Mouse (Mus musculus) testis, postnatal 10 days (tissue): ENCODE measurements around the gene Tifab.
"Not testable (repeated sequence)": the region's sequence is repeated elsewhere in the genome, so short reads cannot be mapped to it uniquely, and the experiment has no call there.

Experiments used
- DNase-seq: peaks from one replicate; pipeline ENCODE4 v3.0.0; 2021; ENCODE audit warnings: low spot score

The Tifab gene

DNA sequence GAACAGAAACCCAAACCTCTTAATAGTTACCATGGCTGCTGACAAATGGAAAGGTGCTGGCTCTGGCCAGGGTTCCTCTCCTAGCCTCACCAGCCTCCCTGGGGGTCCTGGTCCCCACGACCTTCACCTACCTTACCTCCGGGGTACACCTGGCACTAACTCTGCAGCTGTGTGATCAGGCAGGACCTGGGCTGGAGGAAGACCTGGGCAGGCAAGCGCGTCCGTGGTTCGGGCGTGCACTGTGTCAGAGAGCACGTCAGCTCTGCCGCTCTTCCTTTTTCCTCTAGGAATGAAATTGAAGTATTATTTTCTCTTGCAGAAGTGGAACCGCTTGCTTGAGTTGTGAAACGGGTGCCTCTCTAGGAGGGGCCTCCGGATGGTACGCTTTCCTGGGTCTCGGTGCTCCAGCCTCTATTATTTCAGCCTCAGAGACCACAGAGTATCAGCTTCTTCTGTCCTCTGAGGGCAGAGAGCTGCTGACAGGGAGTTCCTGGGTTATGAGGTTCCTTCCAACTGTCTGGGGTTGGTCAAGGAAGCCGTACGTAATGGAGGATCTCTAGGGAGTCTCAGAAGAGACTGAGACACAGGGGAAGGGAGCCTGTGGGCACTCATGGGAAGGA lies at the start of gene Tifab:
Gene Tifab (minus strand): TSS at position 470 of the 620 bp plus-strand sequence.
- DNase-seq = no peak

DNA sequence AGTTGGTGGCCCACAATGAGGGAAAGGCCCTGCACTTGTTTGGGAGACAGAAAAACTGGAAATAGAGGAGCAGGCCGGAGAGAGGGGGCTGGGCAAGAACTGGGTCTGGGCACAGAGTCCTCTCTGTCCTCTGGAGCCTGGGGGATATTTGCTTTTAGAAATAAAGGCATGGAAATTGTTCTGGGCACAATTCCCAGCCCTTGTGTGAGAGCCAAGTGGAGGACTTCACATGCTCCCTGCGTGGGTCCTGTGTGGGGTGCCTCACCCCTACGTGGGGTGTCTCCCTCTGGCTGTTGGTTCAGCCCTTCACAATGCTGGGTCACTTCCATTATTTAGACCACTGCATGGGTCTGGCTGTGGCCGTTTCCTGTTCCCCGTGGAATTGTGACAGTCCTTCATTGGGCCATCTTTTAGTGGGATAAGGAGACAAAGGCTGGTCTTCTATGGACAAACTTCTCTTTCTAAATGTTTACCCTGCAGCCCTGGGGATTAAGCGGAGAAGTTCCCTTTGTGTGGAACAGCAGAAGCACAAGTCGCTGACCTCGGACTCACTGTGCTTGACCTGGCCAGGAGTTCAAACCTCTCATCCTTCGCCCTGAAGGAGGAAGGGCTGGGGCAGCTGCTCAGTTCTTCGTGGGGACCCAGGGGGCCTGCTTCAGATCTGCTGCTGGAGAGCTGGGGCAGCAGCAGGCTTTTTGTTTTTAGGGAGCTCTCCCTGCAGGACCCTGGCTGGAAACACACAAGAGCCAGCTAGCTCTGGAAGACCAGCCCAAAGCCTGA lies 47.7 kb upstream of the Tifab start:
- DNase-seq = no peak

DNA sequence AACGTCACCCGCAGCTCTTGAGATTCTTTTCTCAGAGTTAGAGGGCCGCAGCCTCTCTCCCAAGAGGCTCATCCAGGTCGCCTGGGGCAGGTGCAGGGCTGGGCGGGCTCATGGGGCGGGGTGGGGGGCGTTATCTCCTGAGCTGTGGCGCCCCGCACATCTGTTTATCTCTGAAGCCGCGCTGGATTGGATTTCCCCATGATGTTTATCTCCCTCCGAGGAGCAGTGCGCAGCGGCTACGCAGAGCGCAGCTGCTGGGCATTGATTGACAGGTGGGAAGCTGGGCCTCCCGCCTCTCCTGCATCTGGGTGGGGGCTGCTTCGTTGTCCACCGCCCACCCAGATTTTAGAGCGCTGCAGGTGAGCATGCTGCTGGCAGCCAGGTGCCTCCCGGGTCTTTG lies 44.9 kb upstream of the Tifab start:
- DNase-seq = no peak

DNA sequence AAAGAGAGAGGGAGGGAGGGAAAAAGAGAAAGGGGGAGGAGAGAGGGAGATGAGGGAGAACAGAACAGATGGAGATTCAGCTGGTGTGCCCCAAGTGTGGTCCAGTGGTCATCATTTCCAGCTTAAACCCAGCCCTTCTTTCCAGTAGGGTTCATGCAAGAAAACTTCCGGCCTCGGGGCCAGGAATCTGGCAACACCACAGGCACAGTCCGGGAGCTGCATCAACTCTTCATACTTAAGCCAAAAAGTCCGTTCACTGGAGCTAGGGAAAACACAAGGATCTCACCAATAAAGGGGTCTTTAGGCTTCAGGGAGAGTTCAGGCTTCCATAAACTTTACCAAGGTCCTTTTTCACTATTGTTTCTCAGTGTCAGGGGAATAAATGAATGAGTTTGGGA lies 44.2 kb upstream of the Tifab start:
- DNase-seq = no peak

DNA sequence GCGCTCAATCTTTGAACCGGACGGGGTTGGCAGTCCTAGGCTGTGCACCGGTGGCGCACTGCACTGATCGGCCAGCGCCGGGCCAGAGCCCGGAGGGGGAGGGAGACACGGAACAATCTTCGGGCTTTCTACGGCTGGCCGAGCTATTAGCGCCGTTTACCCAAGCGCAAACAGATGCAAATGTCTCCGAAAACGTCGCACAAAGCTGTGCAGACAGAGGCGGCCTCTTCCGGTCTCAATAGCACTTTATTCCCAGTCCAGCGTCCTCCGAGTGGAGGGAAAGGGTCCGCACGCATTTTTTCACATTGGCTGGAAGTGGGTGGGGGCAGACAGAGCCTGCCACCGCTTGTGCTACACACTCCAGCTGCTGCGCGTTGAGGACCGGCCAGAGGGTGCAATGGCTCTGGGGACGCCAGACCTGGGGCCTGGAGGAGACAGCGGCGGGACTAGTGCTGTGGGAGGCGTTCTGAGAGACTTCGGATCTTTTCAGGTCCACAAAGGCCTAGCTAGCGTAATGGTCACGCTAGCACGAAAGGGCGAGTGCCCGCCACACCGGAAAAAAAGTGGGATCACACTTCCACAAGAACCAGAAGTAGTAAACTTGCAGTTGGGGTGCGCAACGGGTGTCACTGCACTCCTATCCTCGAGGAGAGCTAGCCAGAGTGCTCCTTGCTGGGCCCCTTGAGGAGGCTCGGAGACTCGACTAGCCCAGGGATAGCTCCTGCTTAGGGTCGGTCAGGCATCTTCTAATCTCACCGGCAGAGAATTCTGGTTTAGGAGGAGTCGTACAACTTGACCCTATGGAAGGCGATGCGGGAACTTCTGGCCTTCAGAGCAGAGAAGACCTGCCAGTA lies 43.5 kb upstream of the Tifab start:
- no peak for DNase-seq

DNA sequence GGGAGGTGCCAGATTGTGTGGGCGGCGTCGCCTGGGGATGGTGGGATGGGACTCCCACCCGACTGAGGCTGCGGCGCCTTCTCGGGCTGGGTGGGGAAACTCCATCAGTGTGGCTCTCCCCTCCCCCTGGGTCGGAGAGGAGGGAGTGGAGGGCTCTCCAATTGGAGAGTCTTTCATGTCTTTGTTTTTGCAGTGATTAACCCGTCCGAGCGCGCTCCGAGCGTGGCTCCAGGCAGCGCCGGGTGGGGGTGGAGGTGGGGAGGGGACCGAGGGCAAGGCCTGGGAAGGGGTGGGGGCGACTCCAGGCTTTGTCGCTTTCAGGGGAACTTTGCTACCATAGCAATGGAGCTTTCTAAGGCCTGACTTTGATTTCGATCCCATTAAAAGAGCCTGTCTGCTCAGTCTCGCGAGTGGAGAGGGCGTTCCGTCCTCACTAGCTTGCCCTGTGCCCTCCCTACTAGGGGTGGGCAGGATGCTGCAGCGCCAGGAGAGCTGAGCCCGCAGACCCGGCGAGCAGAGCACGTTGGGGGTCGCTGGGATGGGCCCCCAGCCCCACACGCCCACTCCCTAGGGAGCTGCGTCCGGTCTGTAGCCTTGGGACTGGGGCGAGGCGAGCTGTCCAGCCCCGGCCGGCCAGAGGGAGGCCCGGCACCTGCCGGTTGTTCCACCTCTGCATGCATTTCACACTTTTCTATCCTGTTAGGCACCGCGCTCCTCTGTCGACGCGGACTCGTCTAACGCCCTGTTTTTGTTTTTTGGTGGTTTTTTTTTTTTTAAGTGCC lies 42.6 kb upstream of the Tifab start:
- DNase-seq = no peak

DNA sequence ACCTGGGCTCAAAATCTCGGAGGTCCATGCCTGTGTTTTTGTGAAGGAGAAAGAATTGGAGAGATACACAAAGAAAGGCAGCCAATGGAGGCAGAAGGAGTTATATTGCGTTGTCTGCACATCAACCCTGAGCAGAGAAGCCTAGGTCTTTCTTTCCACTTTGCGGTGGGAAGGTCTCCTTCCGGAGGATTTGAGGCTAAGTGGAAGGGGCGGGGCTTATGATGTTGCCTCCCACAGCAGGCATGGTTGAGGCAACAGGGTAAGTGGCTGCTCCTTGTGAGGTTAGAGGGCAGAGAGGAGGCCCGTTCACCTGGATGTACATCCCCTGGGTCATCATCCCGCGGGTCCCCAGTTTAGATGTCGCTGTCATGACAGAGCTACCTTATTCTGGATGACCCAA lies 40.6 kb upstream of the Tifab start:
- no peak for DNase-seq

DNA sequence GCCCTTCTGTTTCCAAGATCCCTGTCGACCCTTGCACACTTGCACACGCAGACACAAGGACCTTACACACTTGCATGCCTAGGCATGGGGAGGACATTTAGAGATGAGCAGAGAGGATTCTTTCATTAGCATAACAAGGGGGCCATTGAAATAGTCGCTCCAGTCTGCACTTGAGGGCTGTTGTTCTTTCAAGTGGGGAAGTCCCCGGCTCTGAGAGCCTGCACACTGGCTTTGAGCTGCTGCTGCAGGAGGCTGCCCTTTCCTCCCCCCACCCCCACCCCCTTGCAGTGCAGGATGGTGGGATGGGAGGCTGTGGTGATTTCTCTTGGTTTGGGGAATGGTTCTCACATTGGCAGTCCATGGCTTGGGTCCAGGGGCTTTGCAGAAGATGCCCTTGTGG lies 37.4 kb upstream of the Tifab start:
- DNase-seq = no peak

DNA sequence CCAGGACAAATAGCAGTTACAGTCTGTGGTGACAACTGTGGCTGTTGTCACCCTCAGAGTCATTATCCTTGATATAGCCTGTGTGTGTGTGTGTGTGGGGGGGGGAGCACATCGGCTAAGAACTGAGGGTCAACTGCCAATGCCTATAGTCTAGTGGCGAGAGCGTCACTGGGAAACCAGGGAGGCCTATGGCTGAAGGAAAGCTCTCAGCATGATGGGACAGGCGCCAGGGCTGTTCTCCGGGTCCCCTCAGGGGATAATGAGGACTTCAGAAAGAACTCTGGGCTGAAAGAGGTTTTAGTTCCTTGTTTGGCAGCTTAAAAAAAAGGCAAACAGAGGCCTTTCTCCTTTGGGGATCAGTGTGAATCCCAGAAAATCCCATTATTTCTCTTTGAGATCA lies 35.9 kb upstream of the Tifab start:
- no peak for DNase-seq

DNA sequence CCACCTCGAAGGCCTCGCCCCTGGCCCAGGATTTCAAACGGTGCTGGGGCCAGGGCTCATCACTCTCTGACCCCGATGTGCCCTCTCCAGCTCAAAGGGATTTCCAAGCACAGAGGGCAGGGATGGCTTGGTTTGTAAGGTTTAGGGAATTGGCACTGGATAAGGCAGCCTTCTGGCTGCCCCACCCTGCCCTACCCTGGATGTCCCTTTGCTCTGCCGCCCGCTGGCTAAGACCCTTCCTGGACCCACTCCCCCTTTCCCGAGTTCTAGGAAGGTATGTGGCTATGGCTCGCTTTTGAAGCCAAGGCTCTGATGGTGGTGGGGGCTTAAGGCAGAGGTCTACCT lies 30.4 kb upstream of the Tifab start:
- DNase-seq = no peak

DNA sequence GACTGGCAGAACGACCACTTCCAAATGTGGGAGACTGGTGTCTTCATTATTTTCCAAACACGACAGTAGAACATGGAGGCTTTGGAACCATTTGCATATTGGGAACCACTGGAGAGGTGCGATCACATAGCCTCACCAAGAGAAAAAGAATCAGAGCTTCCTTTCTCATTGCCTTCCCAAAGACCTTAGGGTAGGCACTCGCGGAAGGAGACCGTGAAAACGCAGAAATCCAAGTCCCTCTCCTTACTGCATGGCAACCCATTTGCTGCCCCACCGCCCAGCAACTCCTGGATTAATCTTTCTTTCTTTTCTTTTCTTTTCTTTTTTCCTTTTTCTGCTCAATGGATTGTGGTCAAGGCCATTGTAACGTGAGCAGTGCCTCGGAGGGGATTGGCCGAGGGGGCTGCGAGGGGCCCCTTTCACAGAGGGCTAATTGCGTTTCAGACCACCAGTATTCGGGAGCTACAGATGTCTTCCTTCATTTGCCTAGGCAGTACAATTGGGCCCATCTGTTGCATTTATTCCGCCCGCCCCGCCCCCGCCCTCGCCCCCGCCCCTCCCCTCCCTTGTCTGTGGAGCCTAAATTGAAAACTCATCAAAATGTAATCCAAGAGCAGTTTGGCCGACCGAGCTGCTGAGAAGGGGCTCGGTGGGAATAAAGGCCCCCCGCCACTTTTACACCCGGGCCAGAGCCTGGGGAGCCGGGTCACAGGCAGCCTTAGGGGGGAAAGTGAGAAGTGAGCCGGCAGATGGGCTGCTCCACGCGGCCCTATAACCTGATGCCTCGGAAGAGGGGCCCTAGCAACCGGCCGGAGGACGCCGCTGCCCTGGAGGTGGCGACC lies 29.8 kb upstream of the Tifab start:
- no peak for DNase-seq

DNA sequence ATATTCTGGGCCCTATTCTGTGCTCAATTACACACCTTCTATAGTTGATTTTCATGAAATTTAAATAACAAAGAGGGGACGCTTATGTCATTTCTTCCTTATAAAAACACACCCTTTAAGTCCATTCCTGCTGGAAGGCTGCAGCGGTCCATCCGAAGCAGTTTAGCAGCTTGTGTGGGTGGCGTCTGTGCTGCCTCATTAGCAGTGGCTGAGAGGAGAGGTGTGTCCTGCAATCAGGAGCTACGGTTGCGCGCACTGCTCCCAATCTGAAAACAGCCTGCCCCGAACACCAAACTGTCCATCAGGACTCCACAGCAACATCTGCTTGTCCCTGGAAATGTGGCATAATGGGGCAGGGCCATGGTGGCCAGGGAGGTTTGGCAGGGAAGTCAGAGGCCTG lies 20.8 kb upstream of the Tifab start:
- no peak for DNase-seq

DNA sequence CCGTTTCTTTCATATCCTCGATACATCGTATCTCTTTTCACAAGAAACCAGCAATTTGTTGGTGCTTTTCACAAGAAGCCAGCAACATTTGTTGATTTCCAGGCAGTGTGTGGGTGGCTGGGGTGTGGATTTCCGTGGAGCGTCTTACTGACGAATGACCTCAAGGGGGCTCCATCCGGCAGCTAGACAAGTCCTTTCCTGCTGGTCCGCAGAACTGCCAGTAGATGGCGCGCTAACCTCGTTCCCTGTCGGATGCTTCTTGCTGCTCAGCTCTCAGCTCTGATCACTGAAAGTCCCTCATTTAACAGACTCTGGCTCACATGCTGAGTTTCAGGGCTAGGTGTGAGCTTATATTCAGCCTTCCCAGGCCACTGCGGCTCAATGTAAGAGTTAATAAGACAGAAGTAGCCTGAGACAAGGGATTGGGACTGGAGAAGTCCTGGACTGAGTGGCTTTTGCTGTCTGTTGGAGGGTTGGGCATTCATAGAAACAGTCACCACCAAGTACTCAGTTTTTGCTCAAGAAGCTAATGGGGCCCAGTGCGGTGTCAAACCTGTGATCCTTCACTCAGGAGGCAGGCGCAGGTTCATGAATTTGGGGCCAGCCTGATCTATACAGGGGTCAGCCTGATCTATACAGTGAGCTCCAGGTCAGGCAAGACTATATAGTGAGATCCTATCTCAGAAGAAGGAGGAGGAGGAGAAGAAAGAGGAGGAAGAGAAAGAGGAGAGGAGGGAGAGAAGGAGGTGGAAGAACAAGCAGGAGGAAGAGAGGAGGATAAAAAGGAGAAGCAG lies 19.0 kb upstream of the Tifab start:
- DNase-seq = peak; percentile 93

DNA sequence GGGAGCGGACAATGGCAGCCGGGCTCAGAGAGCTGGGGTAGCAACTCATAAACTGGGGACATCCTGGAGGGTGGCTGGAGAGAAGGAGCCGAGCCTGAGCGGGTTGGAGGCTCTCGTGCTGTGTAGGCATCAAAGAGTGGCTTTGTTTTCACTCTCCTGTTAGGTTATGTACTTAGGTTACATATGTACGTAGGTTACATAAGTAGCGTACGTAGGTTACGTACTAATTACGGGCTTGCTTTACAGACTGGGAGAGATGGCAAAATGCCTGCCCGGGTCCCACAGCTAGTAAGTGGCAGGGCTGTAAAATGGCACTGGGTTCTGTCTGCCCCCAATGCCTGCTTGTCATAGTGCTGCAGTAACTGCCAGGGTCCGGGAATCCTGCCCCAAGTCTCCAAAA lies 18.3 kb upstream of the Tifab start:
- DNase-seq = no peak

DNA sequence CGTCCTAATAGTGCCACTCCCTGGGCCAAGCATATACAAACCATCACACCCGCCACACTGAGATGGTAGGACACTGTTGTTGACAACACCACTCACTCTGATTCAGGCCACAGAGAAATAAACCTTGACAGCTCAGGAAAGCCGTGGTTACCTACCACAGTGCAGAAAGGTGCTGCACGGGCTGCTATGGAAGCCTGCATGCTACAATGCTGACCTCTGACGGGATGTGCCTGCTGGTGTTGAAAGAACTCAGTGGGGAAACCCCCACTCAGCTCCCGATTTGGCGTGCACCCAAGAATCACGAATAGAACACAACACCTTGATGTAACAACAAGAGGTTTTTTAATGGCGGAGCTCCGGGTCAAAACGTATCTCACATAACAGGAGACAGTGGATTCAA lies 17.1 kb upstream of the Tifab start:
- not testable (repeated sequence) for DNase-seq

DNA sequence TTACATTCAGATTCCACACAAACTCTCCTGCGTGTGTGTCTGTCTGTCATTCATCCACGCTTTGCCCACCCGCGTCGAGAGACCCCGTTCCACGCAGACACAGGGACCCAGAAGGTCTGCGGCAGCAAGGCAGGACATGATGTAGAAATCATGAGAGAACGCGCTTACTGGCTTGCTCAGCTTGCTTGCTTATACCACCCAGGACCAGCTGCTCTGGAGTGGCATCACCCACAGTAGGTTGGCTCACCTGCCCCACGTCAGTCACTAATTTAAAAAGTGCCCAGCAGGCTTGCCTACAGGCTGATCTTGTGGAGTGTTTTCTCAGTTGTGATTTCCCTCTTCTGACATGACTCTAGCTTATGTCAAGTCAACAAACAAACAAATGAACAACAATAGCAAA lies 15.5 kb upstream of the Tifab start:
- DNase-seq = not testable (repeated sequence)

DNA sequence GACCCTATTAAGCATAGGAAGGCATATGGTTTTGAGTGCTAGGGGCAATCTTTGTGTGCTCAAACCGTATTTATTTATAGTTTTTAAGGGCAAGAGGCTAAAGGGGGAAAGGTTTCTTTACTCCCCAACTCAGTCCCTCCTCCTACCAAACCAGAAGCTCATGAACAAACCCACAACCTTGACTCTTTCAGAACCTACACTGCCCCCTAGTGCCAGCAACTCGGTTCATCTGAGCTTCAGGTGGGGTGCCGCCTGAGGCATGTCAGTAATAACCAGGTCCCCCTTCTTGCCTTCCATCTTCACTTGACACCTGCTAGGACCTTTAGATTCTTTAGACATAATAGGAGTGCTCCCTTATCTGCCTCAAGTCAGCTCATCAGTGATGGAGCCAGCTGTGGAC lies 12.5 kb upstream of the Tifab start:
- DNase-seq = peak; percentile 73

DNA sequence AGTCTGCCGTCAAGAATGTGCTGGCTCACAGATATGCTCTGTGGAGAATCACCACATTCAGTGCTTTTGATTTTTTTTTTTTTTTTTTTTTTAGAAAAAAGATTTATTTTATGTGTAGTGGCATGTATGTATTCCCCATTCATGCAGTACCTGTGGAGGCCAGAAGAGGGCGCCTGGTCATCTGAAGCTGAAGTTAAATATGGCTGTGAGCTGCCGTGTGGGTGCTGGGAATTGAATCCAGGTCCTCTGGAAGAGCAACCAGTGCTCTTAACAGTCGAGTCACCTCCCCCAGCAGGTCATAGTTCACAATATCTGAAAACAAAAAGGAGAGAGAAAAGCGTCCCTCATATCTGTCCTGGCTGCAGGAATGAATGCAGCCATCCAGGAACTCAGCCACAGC lies 11.0 kb upstream of the Tifab start:
- no peak for DNase-seq

DNA sequence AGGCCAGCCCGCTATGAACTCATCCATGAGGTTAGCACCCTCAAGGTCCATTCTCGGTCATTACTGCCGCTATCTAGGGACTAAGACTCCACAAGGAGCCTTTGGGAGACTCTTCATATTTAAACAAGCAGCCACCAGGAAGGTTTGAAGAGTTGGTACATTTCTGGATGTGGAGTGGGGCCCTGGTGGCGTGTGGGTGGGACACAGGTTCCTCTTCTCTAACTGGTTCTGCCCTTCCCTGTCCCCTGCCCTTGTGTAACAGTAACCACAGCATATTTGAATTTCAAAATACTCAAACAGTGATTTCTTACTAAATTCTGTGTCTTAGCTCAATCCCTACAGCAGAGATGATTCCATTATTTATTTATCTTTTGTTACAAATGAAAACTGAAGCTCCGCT lies 5.0 kb upstream of the Tifab start:
- DNase-seq = no peak

DNA sequence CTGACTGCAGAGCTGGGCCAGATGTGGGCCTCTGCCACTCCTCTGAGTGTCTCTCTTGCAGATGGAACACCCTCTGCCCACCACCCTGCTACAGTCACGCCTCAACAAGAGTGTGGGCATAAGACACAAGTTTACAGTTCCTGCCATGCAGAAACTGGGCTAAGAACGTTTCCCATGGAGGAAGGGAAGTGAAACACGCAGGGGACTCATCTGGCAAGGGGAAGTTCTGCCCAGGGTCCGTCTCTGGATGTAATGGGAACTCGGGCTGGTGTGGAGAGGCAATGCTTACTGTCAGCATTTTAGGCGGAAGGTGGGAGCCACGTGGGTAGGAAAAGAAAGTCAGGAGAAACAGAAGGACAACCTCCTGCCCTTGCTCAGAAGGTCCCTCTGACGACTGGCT lies 2.7 kb upstream of the Tifab start:
- no peak for DNase-seq

DNA sequence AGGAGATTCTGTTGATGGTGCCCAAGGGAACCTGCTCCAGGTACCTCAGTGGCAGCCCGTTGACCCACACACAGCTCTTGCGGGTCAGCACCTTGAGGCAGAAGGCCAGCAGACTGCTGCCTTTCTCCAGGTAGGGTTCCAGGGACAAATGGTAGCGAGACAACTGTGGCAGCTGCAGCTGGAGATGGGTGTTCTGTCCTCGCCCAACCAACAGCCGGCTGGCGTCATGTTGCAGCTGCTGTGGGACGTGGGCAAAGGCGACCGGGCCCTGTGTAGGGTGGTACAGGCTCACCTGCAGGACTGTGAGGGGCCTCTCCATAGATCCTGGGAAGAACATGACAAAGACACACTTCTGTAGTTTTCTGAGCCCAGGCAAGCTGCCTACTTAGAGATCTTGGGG lies 2.4 kb downstream of the Tifab start:
- DNase-seq = no peak
